Mouse (Mus musculus) hindlimb bud, embryonic 11.5 days (tissue): ENCODE measurements around the gene Mxd4.

Experiments used
- DNase-seq: peaks from one replicate; pipeline ENCODE4 v3.0.0-alpha.2; 2012; ENCODE audit warnings: low read depth, low spot score; ENCODE audit errors: extremely low spot score

Gene Mxd4

GRCm38 (mm10) chr5:34197243-34197642, 9.7 kb upstream of the Mxd4 start:
- no peak for DNase-seq

- DNase-seq, result no peak
Measured at GRCm38 (mm10) chr5:34196423-34196822, 8.9 kb upstream of the Mxd4 start.

- no peak for DNase-seq
Measured at GRCm38 (mm10) chr5:34195786-34196185, 8.3 kb upstream of the Mxd4 start.

GRCm38 (mm10) chr5:34194975-34195662, 7.6 kb upstream of the Mxd4 start:
- DNase-seq, result no peak

- DNase-seq, result no peak
Measured at GRCm38 (mm10) chr5:34194426-34194825, 6.9 kb upstream of the Mxd4 start.

- no peak for DNase-seq
Measured at GRCm38 (mm10) chr5:34191843-34192242, 4.3 kb upstream of the Mxd4 start.

GRCm38 (mm10) chr5:34191021-34191420, 3.5 kb upstream of the Mxd4 start:
- no peak for DNase-seq

GRCm38 (mm10) chr5:34189521-34189920, 2.0 kb upstream of the Mxd4 start:
- DNase-seq, result no peak

GRCm38 (mm10) chr5:34188856-34189255, 1.3 kb upstream of the Mxd4 start:
- DNase-seq, result no peak

GRCm38 (mm10) chr5:34186961-34187391, 544 bp downstream of the Mxd4 start:
- no peak for DNase-seq

GRCm38 (mm10) chr5:34186391-34186790, 1.1 kb downstream of the Mxd4 start:
- no peak for DNase-seq

GRCm38 (mm10) chr5:34185791-34186190, 1.7 kb downstream of the Mxd4 start:
- DNase-seq, result no peak

- DNase-seq, result no peak
Measured at GRCm38 (mm10) chr5:34185051-34185580, 2.4 kb downstream of the Mxd4 start.

GRCm38 (mm10) chr5:34183976-34184375, 3.5 kb downstream of the Mxd4 start:
- no peak for DNase-seq

GRCm38 (mm10) chr5:34183156-34183880, 4.2 kb downstream of the Mxd4 start:
- DNase-seq, result no peak

- DNase-seq, result no peak
Measured at GRCm38 (mm10) chr5:34182486-34182885, 5.0 kb downstream of the Mxd4 start.

GRCm38 (mm10) chr5:34177821-34178220, 9.7 kb downstream of the Mxd4 start:
- DNase-seq, result no peak

- no peak for DNase-seq
Measured at GRCm38 (mm10) chr5:34177091-34177490, 10.4 kb downstream of the Mxd4 start.

- no peak for DNase-seq
Measured at GRCm38 (mm10) chr5:34176691-34177090, 10.8 kb downstream of the Mxd4 start.

- no peak for DNase-seq
Measured at GRCm38 (mm10) chr5:34175403-34175694, 12.2 kb downstream of the Mxd4 start.

GRCm38 (mm10) chr5:34174550-34175402, 12.7 kb downstream of the Mxd4 start:
- no peak for DNase-seq

GRCm38 (mm10) chr5:34174021-34174420, 13.5 kb downstream of the Mxd4 start:
- DNase-seq, result no peak
